Mouse (Mus musculus): Measurements from ENCODE around the gene Cmss1.
A peak's percentile ranks its signal among the peaks of the same experiment; 100 is the strongest.

Cmss1 gene

DNA sequence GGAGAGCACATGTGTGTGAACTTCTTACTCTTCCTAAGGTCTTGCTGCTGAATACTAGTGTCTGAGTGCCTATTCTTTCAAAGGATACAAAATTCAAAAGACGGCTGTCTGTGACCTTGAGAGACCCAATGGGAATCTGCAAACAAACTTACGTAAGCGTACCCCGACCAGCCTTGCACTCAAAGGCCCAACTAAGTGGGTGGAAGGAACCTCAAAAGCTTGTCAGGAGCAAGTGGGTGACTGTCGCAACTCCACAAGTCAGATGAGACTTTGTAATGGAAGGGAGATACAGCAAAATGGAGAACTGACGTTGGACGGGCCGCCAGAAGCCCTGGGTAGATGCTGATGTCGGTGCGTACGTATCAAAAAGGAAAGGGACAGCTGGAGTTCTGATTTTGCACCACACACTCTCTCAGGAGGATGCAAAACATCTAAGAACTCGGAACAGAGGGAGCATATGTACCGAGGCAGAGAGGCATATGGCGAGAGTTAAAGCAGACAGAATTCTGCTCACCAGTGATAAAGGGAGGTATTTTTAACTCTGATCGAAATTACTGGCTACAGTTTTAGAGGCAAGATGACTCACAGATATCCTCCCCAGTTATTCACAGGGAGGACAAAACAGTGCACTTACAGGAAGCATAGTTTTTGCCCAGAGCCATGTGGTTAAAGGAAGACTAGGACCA lies 217.0 kb downstream of the Cmss1 start:
- no peak for DNase-seq (ENCODE audit: low spot score)

DNA sequence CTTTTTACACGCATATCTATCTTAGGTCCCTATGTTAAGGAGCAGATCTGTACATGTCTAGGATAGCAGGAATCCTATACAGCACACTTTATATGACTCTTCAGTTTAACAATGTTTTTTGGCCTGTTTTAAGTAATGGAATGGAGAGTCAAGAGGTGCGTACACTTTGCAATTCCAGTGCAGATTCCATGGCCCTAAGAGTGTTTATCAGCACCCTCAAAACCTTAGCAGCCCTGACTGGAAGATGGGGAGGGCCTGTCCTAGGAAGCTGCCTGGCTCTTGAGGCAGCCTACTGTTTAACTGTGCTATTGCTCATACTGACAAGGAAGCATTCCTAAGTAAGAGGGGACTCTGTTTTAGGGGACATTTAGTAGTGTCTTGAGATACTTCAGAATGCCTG lies 222.4 kb downstream of the Cmss1 start:
- DNase-seq (ENCODE audit: low spot score) = no peak

GRCm38 (mm10) chr16:57383266-57383971 lies 223.2 kb downstream of the Cmss1 start:
- no peak for DNase-seq (ENCODE audit: low spot score)

GRCm38 (mm10) chr16:57378631-57379330 lies 227.9 kb downstream of the Cmss1 start:
- DNase-seq (ENCODE audit: low spot score) = no peak

- no peak for DNase-seq (ENCODE audit: low spot score)
These were observed 231.3 kb downstream of the Cmss1 start for GRCm38 (mm10) chr16:57375248-57375837.

DNA sequence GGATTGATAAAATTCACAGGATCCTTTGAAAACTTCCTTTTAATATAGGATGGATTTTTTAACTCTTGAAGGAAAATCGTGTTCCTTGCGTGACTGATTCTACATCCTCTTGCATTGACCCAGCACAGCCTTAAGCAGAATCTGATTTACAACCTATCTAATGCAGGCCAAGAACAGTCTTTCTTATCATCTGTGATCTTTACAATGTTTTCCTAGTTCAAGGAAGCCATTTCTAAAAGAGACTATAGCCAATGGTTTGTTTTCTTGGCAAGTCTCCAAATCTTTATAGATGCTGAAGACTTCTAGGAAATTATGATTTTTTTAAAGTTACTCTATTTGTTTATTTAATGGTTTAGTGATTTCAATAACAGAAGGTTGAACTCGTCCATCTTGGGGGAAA lies 234.5 kb downstream of the Cmss1 start:
- DNase-seq (ENCODE audit: low spot score) = no peak

GRCm38 (mm10) chr16:57369846-57370496 lies 236.7 kb downstream of the Cmss1 start:
- DNase-seq (ENCODE audit: low spot score) = no peak

- DNase-seq (ENCODE audit: low spot score) = peak; percentile 33
These were observed 239.5 kb downstream of the Cmss1 start for GRCm38 (mm10) chr16:57366941-57367694.

DNA sequence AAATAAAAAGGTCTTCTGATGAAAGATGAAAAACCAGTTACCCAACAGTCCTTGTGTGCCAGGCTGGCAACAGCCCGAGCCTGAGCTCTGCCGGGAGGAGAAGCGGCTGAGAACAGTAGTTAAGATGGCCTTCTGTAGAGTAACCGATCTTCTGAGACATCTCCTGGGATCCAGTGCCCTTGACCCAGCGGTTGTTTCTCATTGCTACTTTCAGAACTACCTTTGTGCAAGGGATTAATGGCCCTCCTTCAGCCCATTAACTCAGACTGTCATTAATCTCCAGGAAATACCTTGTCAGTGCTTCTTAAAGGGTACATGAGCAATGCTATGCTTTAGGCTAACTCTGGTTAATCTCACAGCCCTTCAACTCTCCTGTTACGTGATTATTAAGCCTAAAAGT lies 240.5 kb downstream of the Cmss1 start:
- peak; percentile 74 for DNase-seq (ENCODE audit: low spot score)

DNA sequence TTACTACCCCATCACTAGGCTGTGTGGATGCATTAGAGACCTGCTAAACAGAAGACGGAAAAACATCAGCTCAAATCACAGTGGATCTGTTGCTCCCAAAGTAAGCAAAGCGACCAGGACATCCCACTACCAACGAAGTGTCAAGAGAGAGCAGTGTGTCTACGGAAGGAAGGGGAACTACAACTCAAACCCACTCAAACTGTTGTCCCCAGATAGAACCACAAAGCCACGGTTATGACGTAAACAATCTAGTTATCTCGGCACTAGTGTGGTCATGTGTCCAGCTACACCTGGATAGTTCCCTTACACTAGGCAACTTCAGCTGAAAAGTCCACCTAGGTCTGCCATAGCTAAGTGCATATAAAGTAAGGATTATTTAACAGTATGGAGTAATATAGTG lies 242.2 kb downstream of the Cmss1 start:
- no peak for DNase-seq (ENCODE audit: low spot score)

GRCm38 (mm10) chr16:57362679-57363401 lies 243.8 kb downstream of the Cmss1 start:
- peak; percentile 65 for DNase-seq (ENCODE audit: low spot score)

DNA sequence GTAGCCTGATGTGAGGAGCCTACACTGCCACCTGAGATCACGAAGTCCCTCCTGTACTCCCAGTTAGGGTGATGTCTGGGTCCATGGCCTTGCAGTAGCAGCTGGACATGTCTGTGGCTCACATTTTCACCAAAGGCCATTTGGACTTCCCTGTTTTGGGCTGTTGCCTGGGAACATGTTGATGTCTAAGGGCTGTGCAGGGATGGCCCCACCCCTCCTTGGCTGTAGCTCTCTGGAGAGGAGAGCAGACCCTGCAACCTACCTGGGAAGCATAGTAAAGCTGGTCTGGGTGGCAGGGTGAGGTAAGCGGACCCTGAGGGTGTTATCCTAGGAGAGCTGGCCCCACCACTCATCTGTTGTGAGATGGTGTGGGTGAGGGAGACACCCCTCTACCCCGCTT lies 245.9 kb downstream of the Cmss1 start:
- DNase-seq (ENCODE audit: low spot score) = no peak

GRCm38 (mm10) chr16:57359251-57359650 lies 247.4 kb downstream of the Cmss1 start:
- no peak for DNase-seq (ENCODE audit: low spot score)

DNA sequence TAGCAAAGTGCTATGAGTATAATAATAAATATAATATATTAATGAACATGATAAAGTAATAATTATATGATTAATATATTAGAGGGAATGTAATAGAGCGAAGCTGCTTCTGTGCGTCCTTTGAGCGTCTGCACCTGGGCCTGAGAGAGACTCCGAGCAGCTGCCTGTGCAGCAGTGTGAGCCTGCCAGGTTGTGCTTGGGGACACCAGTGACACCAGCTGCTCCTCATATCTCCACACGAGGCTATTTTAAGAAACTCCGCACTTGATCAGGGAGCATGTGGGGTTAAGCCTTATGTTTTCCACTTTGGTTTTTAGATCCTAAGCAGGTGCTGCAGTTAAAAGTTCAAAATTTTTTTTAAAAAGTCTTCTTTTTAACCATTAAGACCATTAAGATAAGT lies 249.7 kb downstream of the Cmss1 start:
- DNase-seq (ENCODE audit: low spot score) = no peak

DNA sequence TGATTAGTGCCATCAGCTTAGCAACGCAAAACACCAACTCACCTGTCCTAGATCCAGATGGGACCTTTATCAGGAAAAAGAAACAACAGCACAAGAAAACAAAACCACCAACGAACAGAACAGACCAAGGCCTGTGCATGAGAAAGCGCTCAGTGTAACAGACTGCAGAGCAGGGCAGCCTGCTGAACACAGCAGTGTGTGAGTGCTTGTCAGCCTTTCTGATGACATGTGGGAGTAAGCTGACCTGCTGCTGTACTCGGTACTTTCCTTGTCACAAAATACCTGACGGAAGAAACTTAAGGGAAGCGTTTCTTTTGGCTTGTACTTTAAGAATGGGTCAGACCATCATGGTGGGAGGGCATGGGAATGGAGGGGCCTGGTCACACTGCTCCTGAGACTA lies 250.2 kb downstream of the Cmss1 start:
- no peak for DNase-seq (ENCODE audit: low spot score)

GRCm38 (mm10) chr16:57353932-57354331 lies 252.7 kb downstream of the Cmss1 start:
- DNase-seq (ENCODE audit: low spot score) = no peak

GRCm38 (mm10) chr16:57353166-57353721 lies 253.4 kb downstream of the Cmss1 start:
- no peak for DNase-seq (ENCODE audit: low spot score)

GRCm38 (mm10) chr16:57352751-57353150 lies 253.9 kb downstream of the Cmss1 start, which contains the start of gene Filip1l:
Filip1l (plus strand) TSS chr16:57353093.
- DNase-seq (ENCODE audit: low spot score) = no peak

- DNase-seq (ENCODE audit: low spot score) = no peak
These were observed 257.0 kb downstream of the Cmss1 start for GRCm38 (mm10) chr16:57349689-57350088.

DNA sequence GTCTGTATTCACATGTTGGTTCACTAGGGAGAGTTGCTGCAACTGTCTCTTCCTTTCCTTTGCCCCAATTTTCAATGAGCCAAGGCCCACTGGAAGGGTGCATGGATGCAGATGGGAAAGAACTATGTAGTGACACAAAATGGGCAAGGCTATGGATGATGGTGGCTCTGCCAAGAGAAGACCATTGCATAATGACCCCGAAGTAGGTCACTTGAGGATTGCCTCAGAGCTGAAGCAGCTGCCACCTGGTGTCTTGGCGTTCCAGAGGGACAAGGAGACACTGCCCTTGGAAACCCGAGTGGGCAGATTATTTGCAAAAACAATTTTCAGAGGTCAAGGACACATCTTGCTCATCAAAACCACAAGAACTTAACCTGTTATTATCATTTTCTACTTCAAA lies 257.6 kb downstream of the Cmss1 start:
- DNase-seq (ENCODE audit: low spot score) = no peak

All from embryo, embryonic 10 days (tissue).